Mouse (Mus musculus) kidney, adult 8-10 months (tissue): Measurements from ENCODE around the gene Orai3.
A peak's percentile ranks its signal among the peaks of the same experiment; 100 is the strongest.
"Not testable (repeated sequence)": the region's sequence is repeated elsewhere in the genome, so short reads cannot be mapped to it uniquely, and the experiment has no call there.

Experiments
- DNase-seq, 2 experiments: peaks; one replicate each; pipeline ENCODE4 v3.0.0; 2022

Gene Orai3

DNA sequence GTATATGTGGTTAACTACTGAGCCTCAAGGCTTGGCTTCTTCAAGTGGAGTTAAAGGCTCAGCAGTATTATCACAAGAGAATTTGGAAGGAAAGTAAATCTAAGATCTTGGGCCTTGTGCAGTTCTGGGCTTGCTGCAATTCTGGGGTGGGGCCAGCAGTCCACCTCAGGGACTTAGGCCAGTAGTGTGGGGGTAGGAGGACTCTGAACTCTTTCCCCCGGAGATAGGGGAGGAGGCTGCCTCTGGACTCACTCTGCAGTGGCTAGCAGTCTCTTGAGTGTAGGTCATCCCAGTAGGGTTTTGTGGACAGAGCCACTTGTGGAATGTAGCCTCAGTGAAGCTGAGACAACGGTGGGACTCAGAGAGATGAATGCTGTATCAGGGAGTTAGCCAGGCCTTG, 3.9 kb upstream of the Orai3 start:
- peak in 1 of 2 experiments; percentile 43 for DNase-seq

DNA sequence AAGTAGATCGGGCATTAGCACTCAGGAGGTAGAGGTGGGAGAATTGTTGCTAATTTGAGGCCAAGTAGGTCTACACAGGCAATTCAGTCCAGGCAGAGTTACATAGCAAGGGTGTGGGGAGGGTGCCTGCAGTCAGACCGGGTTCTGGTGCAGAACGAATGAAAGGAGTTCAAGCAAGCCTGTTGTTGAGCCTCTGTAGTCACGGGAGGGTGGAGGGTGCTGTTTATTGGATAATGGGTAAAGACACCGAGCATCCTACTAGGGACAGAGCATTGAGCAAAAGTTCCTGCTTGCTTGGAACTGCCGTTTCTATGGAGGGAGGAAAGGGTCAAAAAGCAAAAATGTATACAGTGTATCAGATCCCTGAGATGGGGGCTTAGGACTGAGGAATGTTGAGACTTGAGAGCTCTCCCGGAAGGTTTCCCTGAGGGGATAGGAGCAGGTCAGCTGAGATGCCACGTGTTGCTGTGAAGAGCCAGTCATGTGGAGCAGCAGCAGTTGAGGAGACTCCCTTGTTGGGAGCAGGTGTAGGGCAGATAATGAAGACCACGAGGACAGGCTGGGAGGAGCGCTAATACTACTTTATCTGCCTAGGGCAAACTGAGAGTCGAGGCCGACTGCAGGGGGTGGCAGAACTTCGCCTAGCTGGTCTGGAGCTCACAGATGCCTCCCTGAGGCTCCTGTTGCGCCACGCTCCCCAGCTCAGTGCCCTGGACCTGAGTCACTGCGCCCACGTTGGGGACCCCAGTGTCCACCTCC, 2.6 kb upstream of the Orai3 start:
- no peak for DNase-seq

DNA sequence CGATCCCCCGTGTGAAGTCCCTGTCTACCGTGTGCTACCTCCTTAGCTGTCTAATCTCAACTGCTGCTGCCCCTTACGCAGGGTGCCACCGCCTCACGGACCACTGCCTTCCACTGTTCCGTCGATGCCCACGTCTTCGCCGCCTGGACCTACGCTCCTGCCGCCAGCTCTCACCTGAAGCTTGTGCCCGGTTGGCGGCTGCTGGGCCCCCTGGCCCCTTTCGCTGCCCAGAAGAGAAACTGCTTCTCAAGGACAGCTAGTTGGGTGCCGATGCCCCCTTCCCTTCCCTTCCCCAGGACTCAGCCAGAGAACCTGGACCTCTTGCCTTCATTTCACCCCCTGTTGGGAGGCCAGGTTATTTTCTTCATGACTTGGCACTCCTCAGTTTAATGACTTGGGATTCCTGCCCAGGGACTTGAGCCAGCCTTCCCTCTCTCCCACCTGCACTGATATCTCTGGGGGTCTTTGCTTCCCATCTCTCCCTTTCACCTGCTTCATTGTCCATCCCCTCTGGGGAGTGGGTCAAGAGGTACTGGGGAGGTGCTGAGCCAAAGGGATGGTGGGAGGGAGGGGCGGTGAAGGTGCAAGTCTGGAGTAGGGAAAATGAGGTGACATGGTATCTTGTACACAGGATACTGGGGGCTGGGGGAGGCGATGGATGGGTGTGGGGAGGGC, 1.8 kb upstream of the Orai3 start:
- peak in 1 of 2 experiments; percentile 24 for DNase-seq

DNA sequence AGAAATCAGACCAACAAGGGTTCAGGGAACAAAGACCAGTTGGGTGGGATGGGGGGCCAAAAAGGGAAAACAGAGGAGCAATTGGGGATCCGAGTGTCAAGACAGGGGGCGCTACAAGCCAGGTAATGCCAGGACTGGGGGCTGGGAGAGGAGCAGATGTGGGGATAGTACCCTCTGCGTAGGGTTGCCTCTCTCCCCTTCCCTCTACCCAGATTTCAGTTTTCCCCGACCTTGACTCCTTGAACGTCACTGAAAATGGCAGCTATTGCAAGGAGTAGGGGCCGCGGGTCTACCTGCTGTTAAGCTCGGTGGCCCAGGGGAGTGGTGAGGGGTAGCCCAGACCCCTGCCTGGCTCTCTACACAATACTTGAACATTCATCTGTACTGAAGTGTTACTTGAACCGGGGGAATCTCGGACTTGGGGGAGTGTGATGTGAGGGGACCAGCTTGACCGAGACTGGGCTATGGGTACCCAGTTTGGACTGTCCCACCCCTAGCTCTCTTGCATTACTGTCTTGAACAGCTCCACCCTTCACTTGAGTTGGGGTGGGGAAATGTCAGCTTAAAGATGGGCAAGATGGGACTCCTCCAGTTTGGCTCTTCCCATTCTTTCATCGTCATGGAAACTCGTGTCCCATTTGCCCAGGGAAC, 1.1 kb upstream of the Orai3 start:
- peak in 1 of 2 experiments; percentile 30 for DNase-seq

DNA sequence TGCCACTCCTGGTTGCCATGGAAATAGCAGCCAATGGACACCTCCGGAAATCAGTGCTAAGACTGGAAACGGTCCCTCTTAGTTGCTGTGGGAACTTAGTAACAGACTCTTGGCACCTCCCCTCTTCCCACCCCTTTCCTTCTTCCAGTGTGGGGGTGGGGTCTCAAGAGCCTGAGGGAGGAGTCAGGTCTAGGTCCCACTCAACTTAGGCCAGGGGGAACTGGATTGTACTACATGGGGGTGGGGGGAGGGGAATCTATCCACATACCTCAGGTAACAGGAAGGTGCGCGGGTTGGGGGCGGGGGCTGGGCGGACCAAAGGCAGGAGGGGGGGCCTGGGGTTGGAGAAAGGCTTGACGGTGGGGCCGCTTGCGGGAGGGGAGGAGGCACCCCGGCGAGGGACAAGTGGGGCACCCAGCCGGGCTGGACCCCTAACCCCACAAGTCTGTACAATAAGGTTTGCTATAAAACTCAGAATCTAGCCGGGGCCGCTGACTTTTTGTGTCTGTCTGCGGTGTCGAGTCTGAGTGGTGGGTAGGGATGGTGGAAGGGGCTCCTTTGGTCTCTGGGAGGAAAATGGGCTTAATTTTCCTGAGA, 520 bp upstream of the Orai3 start:
- peak; percentile 97 to 99 for DNase-seq

DNA sequence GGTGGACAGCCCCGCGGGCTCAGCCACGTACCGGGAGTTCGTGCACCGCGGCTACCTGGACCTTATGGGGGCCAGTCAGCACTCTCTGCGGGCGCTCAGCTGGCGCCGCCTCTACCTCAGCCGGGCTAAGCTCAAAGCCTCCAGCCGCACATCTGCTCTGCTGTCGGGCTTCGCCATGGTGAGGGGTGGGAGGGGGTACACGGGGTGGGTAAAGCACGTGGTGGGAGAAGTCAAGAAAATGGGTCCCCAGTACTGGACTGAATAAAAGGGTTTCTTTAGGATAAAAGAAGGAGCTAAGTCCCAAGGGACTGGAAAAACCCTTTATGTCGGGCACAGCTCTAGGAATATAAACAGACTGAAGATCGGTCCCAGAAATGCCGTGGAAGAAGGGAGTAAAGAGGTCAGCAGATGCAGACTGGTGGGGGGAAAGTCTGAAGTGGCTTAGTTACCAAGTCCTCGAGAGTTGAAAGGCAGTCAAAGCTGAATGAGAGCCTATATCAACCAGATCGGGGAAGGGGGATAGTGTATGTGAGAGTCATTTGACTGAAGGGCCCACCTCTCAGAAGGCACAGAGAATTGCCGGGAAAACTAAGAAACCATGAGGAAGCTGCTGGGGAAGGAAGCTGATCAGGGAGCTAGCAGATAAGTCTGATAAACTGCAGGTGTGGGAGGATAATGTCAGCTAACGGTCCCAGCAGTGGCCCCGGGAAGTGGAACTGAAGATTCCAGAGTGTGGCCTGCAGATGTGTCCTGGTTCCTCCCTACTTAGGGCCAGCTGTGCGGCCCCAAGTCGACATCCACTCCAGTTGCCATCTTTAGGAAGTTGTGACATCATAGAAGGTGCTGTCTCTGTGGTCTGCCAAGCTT, 657 bp downstream of the Orai3 start:
- no peak for DNase-seq

DNA sequence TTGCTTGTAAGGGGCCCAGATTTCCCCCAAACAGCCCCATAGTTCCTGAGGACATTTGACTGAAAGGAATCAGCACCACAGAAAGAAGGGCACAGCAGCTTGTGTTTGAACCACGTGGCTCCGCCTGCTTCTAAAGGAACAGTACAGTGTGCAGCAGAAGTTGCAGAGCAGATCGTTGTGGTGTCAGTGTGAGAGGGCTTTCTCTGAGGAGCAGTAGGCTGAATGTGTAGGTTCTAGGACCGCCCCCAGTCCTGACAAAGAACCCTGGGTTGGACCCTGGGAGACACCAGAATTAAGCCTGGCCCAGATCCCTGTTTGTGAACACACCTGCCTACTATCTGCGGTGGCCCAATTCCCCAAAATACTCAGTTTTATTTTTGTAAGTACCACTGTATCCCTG, 1.6 kb downstream of the Orai3 start:
- no peak for DNase-seq

DNA sequence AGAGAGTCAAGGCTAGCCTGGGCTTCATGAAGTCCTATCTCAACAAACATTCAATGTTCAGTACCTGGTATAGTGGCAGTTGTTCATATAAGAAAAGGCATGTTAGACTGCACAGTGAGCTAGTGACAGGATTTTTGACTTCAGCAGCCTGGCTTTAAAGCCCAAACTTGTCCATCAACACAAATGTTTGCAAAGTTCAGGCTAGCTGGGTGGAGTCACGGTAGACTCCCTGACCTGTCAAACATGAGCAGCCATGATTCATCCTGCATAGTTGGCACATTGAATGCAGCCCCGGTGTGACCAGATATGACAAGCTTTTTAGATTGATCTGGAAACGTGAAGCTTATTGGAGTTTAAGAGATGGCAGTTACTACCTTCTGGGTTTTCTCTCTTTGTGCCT, 2.5 kb downstream of the Orai3 start:
- no peak for DNase-seq

DNA sequence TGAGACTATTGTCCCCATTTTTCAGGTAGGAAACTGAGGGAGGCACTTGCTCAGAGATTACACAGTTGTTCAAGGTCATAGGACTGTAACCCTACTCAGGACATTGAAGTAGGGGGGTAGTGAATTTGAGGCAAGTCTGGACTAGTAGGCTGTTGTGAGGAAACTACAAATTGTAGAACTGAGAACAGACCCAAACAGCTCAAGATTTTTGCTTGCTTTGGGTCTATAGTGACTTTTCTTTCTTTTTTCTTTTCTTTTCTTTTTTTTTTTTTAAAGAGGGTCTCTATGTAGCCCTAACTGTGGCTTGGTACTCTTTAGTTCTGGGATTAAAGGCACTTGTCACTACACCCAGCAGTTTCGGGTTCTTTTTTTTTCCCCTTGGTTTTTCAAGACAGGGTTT, 2.9 kb downstream of the Orai3 start:
- DNase-seq, result no peak

DNA sequence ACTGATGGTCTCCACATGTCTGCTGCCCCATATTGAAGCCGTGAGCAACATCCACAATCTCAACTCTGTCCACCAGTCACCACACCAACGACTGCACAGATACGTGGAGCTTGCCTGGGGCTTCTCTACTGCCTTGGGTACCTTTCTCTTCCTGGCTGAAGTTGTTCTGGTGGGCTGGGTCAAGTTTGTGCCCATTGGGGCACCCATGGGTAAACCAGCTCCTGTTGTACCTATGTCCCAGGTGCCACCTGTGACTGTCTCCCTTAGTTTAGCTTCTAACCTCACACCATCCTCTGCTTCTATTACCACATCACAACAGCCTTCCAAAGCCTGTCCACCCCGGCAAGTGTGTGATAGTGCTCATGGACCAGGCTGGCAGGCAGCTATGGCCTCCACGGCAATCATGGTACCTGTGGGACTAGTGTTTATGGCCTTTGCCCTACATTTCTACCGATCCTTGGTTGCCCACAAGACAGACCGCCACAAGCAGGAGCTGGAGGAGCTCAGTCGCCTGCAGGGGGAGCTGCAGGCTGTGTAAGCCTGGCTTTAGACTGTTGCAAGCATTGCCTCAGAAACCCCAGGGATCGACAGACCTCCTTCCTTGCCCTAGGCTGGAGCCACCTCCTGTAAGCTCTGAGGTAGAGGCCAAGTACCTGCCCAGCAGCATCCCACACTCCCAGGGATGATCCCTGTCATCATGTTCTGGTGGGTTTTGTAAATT, 4.2 kb downstream of the Orai3 start:
- peak; percentile 62 to 78 for DNase-seq

DNA sequence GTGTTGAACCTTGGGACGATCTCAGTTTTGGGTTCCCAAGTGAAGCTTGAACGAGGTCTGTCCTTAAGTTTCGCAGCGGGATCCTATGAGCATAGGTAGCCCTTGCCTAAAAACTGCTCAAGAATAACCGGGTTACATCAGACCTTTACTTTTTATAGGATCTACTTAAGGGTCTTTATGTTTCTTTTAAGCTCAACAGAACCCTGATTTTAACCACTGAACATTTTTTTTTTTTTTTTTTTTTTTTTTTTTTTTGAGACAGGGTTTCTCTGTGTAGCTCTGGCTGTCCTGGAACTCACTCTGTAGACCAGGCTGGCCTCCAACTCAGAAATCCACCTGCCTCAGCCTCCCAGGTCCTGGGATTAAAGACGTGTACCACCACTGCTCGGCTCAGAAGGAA, 6.2 kb downstream of the Orai3 start:
- not testable (repeated sequence) for DNase-seq

DNA sequence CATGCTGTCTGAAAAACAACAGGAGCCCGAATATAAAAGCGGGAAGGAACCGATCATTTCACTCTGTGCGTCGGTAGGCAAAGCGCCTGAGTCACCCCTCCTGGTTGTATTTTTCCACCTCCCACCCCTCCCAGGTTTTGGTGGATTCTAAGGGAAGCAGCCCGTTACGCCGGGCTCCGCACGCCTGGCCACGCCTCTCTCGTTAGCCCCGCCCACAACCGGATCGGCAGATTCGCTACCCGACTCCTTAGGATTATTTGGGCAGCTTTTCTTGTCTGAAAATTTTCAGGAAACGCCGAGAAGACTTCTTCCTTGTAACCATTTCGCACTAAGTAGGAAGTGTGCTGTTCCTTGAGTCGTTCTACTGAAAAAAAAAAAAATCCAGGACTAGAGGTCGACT, 6.8 kb downstream of the Orai3 start, which contains the start of gene Setd1a:
Gene Setd1a, plus strand, starts transcription at position 245 of the 400 bp plus-strand sequence.
- DNase-seq, result peak; percentile 80 to 89

DNA sequence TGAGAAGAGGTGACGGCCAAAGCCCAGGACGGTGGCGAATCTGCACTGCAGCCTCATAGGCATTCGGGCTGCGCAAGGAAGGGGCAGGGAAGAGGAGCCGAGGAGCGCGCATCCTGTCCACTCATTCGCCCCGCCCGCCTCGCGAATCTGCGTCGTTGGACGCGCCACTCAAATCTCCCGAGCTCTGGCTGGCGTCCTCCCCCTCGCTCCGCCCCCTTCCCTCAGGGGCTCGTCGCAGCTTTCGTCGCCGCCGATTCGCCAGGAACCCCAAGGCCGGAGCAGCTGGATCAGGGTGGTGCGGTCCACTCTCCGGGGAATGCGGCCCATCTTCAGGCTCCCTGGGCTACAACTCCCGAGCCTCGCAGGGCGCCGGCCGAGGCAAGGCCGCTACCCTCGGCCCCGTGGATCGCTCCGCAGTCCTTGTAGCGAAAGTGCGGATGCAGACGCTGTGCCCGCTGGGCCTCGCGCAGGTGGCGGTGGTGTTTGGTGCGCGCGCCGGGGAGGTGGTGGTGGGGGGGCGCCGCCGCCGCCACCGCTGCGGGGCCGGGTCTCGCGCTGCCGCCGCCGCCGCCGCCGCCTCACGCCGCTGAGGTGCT, 7.4 kb downstream of the Orai3 start:
- peak; percentile 95 to 96 for DNase-seq

DNA sequence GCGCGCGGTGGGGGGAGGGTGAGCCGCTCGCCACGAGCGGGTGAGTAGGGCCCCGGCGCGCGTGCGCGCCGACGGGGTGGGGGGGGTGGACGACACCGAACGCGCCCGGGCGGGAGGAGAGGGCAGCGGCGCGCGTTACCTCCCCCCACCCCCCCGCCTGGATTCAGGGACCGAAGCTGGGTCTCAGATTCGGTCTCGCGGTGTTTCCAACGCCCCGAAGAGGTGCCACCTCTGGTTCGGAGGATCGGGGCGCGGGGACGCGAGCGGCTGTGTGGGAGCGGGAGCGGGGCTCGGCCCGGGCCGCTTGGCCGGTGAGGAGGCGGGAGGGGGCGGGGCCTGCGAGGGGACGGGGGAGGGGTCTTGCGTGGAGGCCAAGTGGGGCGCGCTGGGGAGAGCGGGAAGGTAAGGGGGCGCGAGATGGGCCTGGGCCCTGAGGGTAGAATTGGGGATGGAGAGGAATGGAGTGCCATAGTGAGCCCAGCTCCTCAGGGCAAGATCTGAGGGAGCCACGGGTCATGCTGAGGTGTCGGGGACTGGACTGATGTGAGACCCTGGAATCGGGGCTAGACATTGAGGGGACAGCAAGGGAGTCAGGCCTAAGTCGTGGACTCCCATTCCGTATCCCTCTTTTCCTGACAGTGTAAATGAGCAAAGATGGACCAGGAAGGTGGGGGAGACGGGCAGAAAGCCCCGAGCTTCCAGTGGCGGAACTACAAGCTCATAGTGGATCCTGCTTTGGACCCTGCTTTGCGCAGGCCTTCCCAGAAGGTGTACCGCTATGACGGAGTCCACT, 8.1 kb downstream of the Orai3 start:
- DNase-seq, result peak in 1 of 2 experiments; percentile 52

DNA sequence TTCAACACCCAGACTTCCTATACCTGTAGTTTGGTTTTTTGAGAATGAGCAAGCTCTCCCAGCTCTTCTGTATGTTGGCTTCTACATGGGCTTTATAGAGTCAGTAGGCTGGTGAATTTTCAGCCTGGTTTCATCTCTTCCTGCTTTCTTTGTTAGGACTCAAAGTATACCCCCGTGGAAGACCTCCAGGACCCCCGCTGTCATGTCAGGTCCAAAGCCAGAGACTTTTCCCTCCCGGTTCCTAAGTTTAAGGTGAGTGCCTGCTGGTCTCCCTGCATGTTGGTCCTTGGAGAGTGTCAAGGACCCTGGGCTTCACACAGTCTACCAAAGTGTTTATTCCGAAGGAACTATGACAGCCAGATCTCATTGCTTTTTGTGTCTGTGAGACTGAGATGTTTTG, 8.7 kb downstream of the Orai3 start:
- DNase-seq, result no peak

DNA sequence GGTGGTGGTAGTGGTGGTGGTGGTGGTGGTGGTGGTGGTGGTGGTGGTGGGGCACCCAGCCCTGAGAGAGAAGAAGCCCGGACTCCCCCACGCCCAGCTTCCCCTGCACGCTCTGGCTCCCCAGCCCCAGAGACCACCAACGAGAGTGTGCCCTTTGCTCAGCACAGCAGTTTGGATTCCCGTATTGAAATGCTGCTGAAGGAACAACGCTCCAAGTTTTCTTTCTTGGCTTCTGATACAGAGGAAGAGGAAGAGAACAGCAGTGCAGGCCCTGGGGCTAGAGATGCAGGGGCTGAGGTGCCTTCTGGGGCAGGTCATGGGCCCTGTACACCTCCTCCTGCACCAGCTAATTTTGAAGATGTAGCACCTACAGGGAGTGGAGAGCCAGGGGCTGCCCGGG, 15.7 kb downstream of the Orai3 start, which contains the start of gene Gm49388:
Gene Gm49388, plus strand, starts transcription at position 301 of the 400 bp plus-strand sequence.
- no peak for DNase-seq

DNA sequence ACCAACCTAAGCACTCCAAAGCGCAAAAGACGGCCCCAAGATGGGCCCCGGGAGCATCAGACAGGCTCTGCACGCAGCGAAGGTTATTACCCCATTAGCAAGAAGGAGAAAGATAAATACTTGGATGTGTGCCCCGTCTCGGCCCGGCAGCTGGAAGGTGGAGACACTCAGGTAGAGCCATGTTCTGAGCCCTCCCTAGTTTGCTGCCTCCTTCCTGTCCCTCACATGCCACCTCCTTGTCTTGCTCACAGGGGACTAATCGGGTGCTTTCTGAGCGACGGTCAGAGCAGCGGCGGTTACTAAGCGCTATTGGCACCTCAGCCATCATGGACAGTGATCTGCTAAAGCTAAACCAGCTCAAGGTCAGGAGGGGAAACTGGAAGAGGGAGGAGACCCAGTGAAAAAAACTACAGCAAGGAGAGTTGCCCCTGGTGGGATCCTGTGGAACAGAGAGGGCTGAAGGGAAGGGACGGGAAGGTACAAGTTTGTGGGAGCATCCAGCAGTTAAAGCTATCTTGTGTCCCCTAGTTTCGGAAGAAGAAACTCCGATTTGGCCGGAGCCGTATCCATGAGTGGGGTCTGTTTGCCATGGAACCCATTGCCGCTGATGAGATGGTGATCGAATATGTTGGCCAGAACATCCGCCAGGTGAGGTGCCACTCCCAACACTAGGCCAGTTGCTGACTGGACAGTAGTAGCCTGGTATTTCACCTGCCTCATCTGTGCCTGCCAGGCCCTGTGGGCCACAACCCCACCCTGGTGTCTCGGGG, 27.6 kb downstream of the Orai3 start:
- no peak for DNase-seq

DNA sequence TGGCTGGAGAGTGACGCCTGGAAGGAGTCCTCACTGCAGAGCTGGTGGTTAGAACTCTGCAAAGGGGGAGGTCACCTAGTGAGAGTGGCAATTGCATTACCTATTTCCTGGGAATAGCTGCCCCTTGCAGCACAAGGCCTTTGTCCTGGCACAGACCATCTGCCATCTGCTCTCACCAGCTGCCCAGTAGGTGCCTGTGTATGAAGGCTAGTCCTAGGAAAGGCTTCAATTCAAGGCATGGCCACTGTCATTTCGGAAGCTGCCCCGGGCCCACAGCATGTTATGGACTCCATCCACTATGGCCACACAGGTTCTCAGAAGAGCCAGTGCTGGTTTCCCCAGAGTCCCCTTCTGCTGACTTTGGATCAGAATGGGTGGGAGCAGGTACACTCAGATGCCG, 29.0 kb downstream of the Orai3 start:
- no peak for DNase-seq

DNA sequence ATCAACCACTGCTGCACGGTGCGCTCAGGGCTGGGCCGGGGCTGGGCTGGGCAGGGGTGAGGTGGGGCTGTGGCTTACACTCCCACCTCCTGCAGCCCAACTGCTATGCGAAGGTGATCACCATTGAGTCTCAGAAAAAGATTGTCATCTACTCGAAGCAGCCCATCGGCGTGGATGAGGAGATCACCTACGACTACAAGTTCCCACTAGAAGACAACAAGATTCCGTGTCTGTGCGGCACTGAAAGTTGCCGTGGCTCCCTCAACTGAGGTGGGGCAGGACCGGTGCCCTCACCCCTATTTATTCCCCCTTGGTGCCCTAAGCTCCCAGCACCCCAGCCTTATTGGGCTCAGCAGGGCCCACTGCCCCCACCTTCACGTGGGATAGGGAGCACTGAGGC, 29.6 kb downstream of the Orai3 start:
- DNase-seq, result peak in 1 of 2 experiments; percentile 13

DNA sequence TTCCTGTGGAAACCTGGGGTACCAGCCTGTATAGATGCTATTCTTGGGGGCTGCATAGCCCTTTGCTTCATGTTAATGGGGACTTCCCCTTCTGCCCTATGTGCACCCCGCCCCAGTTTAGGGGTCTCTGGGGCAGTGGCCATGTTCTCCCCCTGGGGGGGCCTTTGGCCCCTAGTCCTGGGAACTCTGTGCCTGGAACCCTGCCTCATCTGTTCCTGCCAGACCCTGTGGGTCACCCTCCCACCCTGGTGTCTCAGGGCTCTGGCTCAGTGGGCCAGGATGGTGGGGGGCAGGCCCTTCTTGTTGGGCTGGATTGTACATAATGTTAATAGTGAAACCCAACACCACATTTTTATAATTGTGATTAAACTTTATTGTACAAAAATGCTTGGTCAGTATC, 30.1 kb downstream of the Orai3 start:
- DNase-seq, result no peak
